In genomic region chr15:84108899-84109298, GRCm38 (mm10) we compare ENCODE assay signal across 10 mouse cellular contexts. TPM values are rescaled to one million over a fixed set of nuclear protein-coding genes. Genes with fewer than 3 reads are reported as not detected.
A peak's percentile ranks its signal among the peaks of the same experiment; 100 is the strongest.
DNase-seq lines count a peak whose midpoint lies in the region; ATAC-seq and TF ChIP-seq lines count a peak whose summit lies in the region.
"Had no signal": no experiment of that assay in that cellular context is flagged by ENCODE, and none has a peak within 500 bp of the region (broad histone marks: within the 10 kb centered on the region; RNA-seq: fewer than 3 reads in every experiment).

No protein-coding gene starts in this region.

- no peak overlapping the region for H3K4me2 ChIP-seq in hindbrain, embryonic 16.5 days (ENCODE audit: low read length)
- H3K4me2 ChIP-seq: limb, embryonic 13.5 days had no signal

- no peaks in the 10 kb centered on the region for H3K9me3 ChIP-seq in hindbrain, embryonic 10.5 days
- no peaks in the 10 kb centered on the region for H3K9me3 ChIP-seq in hindbrain, embryonic 16.5 days (ENCODE audit: control insufficient read depth, low read length)
- H3K9me3 ChIP-seq in embryonic facial prominence, embryonic 10.5 days = no peaks in the 10 kb centered on the region
- H3K9me3 ChIP-seq: limb, embryonic 13.5 days had no signal

- H3K9ac ChIP-seq in hindbrain, embryonic 16.5 days (ENCODE audit: low read depth, low read length) = no peak overlapping the region
- H3K9ac ChIP-seq: limb, embryonic 13.5 days had no signal

- H3K27me3 ChIP-seq in hindbrain, embryonic 10.5 days (ENCODE audit: insufficient read depth, poor library complexity, severe bottlenecking) = peaks cover 47% of the 10 kb centered on the region
- H3K27me3 ChIP-seq in hindbrain, embryonic 16.5 days (replicated peaks; ENCODE audit: control insufficient read depth, insufficient read depth, low read length) = peaks cover 5% of the 10 kb centered on the region; the same call in 1 of the 2 replicates
- H3K27me3 ChIP-seq in thymus, adult 2 months (ENCODE audit: control insufficient read depth, insufficient read depth, low read length) = no peaks in the 10 kb centered on the region; the same call in 1 of the 2 replicates
- H3K27me3 ChIP-seq in embryonic facial prominence, embryonic 10.5 days (replicated peaks; ENCODE audit: low read depth, poor library complexity, severe bottlenecking) = peaks cover 45% of the 10 kb centered on the region
- no peaks in the 10 kb centered on the region for H3K27me3 ChIP-seq in splenic B cell, adult 2 months (ENCODE audit: control insufficient read depth, insufficient read depth, low read length, poor library complexity, severe bottlenecking)

- H3K4me1 ChIP-seq in hindbrain, embryonic 10.5 days (replicated peaks) = peaks cover 24% of the 10 kb centered on the region
- H3K4me1 ChIP-seq in hindbrain, embryonic 16.5 days (ENCODE audit: control insufficient read depth, insufficient read depth, low read depth, low read length) = peaks cover 18% of the 10 kb centered on the region
- peaks cover 9% of the 10 kb centered on the region; the same call in 1 of the 2 replicates for H3K4me1 ChIP-seq in thymus, adult 2 months (replicated peaks; ENCODE audit: control insufficient read depth, insufficient read depth, low read length)
- peaks cover 11% of the 10 kb centered on the region for H3K4me1 ChIP-seq in embryonic facial prominence, embryonic 10.5 days

- intact Hi-C loops in left cerebral cortex, postnatal 36 days (cut with DNase I) = loop anchor here (5.0 kb wide), 1 partner anchor 58 kb away; the partner anchor contains the start of gene Pnpla3

- H3K27ac ChIP-seq in hindbrain, embryonic 10.5 days = no peak overlapping the region
- no peak overlapping the region for H3K27ac ChIP-seq in hindbrain, embryonic 16.5 days (ENCODE audit: low read depth, low read length)
- no peak overlapping the region for H3K27ac ChIP-seq in thymus, adult 2 months (ENCODE audit: control insufficient read depth, insufficient read depth, low read length)
- no peak overlapping the region for H3K27ac ChIP-seq in embryonic facial prominence, embryonic 10.5 days (replicated peaks)
- H3K27ac ChIP-seq: limb, embryonic 13.5 days had no signal

- TF ChIP-seq POLR2A in thymus, adult 2 months (IDR thresholded peaks at IDR 0.05; ENCODE audit: control insufficient read depth, extremely low read depth, insufficient read depth, low read length, poor library complexity) = no peak

- TF ChIP-seq CTCF in thymus, adult 2 months (IDR thresholded peaks at IDR 0.05; ENCODE audit: borderline replicate concordance, control insufficient read depth, extremely low read depth, insufficient read depth, low read length, poor library complexity) = no peak

- no peak overlapping the region for H3K4me3 ChIP-seq in hindbrain, embryonic 10.5 days
- H3K4me3 ChIP-seq in hindbrain, embryonic 16.5 days (ENCODE audit: low read length) = no peak overlapping the region
- H3K4me3 ChIP-seq in thymus, adult 2 months (ENCODE audit: control insufficient read depth, insufficient read depth, low read length) = no peak overlapping the region
- no peak overlapping the region for H3K4me3 ChIP-seq in embryonic facial prominence, embryonic 10.5 days
- H3K4me3 ChIP-seq: limb, embryonic 13.5 days had no signal

- no peak for ATAC-seq in hindbrain, embryonic 16.5 days

- H3K36me3 ChIP-seq in hindbrain, embryonic 10.5 days = no peaks in the 10 kb centered on the region
- no peaks in the 10 kb centered on the region for H3K36me3 ChIP-seq in hindbrain, embryonic 16.5 days (ENCODE audit: control insufficient read depth, insufficient read depth, low read length)
- no peaks in the 10 kb centered on the region for H3K36me3 ChIP-seq in thymus, adult 2 months (ENCODE audit: control insufficient read depth, insufficient read depth, low read length)
- H3K36me3 ChIP-seq in embryonic facial prominence, embryonic 10.5 days (replicated peaks) = no peaks in the 10 kb centered on the region
- no peaks in the 10 kb centered on the region for H3K36me3 ChIP-seq in splenic B cell, adult 2 months (ENCODE audit: control insufficient read depth, insufficient read depth, low read length, poor library complexity, severe bottlenecking)
- H3K36me3 ChIP-seq: limb, embryonic 13.5 days had no signal

- 6% methylated on average over 13 of the region's 13 CpGs for WGBS in hindbrain, embryonic 10.5 days
- WGBS in hindbrain, embryonic 16.5 days = 7% methylated on average over 13 of the region's 13 CpGs
- 6% methylated on average over 13 of the region's 13 CpGs for WGBS in thymus, adult 2 months
- WGBS in embryonic facial prominence, embryonic 10.5 days = 7% methylated on average over 13 of the region's 13 CpGs

- DNase-seq in hindbrain, embryonic 10.5 days (ENCODE audit: low spot score) = peak; percentile 41
- DNase-seq in thymus, postnatal 0 days (ENCODE audit: low spot score) = peak; percentile 26
- DNase-seq in thymus, adult 2 months = no peak
- DNase-seq in embryonic facial prominence, embryonic 10.5 days (ENCODE audit: low spot score) = peak; percentile 74
- DNase-seq in splenic B cell, adult 2 months (ENCODE audit: low read depth, low spot score) = peak; percentile 13
- DNase-seq in left cerebral cortex, postnatal 36 days (ENCODE audit: low spot score in 2 of 2) = no peak
- no peak for DNase-seq in cerebellum, postnatal 36 days

RNA-seq across cellular contexts. Expression of gene Sult4a1, which starts 3.3 kb away (rescaled TPM):
- 12.0 and 14.8 TPM in 2 replicates for polyA plus RNA-seq in hindbrain, embryonic 10.5 days (2016; fragmentation: Nextera tagmentation; extraction: Ambion mirVana)
- 138 and 143 TPM in 2 replicates for polyA plus RNA-seq in hindbrain, embryonic 16.5 days (2015; fragmentation: Nextera tagmentation; extraction: Ambion mirVana)
- polyA plus RNA-seq in thymus, postnatal 0 days (2015; fragmentation: Nextera tagmentation; extraction: Ambion mirVana) = 0.22 and 0.30 TPM in 2 replicates
- polyA plus RNA-seq in thymus, adult 2 months (2012; rRNA removed) = 0.11 and 0.22 TPM in 2 replicates
- polyA plus RNA-seq in embryonic facial prominence, embryonic 10.5 days (2016; fragmentation: Nextera tagmentation; extraction: Ambion mirVana) = 6.9 and 8.7 TPM in 2 replicates
- 100 to 1,000 TPM; 409 to 510 TPM for total RNA-seq in left cerebral cortex, postnatal 36 days (2021)
- total RNA-seq: hematopoietic stem cell, adult 5-6 weeks had no signal

RNA-seq across cellular contexts. Expression of gene Pnpla5, which starts 14.1 kb away (rescaled TPM):
- not detected in 2 replicates for polyA plus RNA-seq in hindbrain, embryonic 10.5 days (2016; fragmentation: Nextera tagmentation; extraction: Ambion mirVana)
- not detected in 2 replicates for polyA plus RNA-seq in hindbrain, embryonic 16.5 days (2015; fragmentation: Nextera tagmentation; extraction: Ambion mirVana)
- polyA plus RNA-seq in thymus, postnatal 0 days (2015; fragmentation: Nextera tagmentation; extraction: Ambion mirVana) = 0.07 and 0.09 TPM in 2 replicates
- 0.08 and 0.13 TPM in 2 replicates for polyA plus RNA-seq in thymus, adult 2 months (2012; rRNA removed)
- not detected in 2 replicates for polyA plus RNA-seq in embryonic facial prominence, embryonic 10.5 days (2016; fragmentation: Nextera tagmentation; extraction: Ambion mirVana)
- not detected for total RNA-seq in left cerebral cortex, postnatal 36 days (2021)
- total RNA-seq: hematopoietic stem cell, adult 5-6 weeks had no signal
- polyA plus RNA-seq: limb, embryonic 13.5 days had no signal

RNA-seq across cellular contexts. Expression of gene Efcab6, which starts 43.7 kb away (rescaled TPM):
- 0.22 and 0.32 TPM in 2 replicates for polyA plus RNA-seq in hindbrain, embryonic 10.5 days (2016; fragmentation: Nextera tagmentation; extraction: Ambion mirVana)
- polyA plus RNA-seq in hindbrain, embryonic 16.5 days (2015; fragmentation: Nextera tagmentation; extraction: Ambion mirVana) = 0.65 and 0.72 TPM in 2 replicates
- 0.34 and 0.49 TPM in 2 replicates for polyA plus RNA-seq in thymus, postnatal 0 days (2015; fragmentation: Nextera tagmentation; extraction: Ambion mirVana)
- polyA plus RNA-seq in thymus, adult 2 months (2012; rRNA removed) = 0.09 and 0.13 TPM in 2 replicates
- 0.52 and 0.71 TPM in 2 replicates for polyA plus RNA-seq in embryonic facial prominence, embryonic 10.5 days (2016; fragmentation: Nextera tagmentation; extraction: Ambion mirVana)
- total RNA-seq in left cerebral cortex, postnatal 36 days (2021) = 10 to 100 TPM; 13.0 to 13.7 TPM
- total RNA-seq: hematopoietic stem cell, adult 5-6 weeks had no signal

RNA-seq across cellular contexts. Expression of gene Pnpla3, which starts 58.7 kb away (rescaled TPM):
- polyA plus RNA-seq in hindbrain, embryonic 10.5 days (2016; fragmentation: Nextera tagmentation; extraction: Ambion mirVana) = 0.88 and 1.1 TPM in 2 replicates
- 6.0 and 6.4 TPM in 2 replicates for polyA plus RNA-seq in hindbrain, embryonic 16.5 days (2015; fragmentation: Nextera tagmentation; extraction: Ambion mirVana)
- 1.3 and 2.1 TPM in 2 replicates for polyA plus RNA-seq in thymus, postnatal 0 days (2015; fragmentation: Nextera tagmentation; extraction: Ambion mirVana)
- polyA plus RNA-seq in thymus, adult 2 months (2012; rRNA removed) = 35.3 and 39.4 TPM in 2 replicates
- 0.89 and 1.5 TPM in 2 replicates for polyA plus RNA-seq in embryonic facial prominence, embryonic 10.5 days (2016; fragmentation: Nextera tagmentation; extraction: Ambion mirVana)
- 10 to 100 TPM; 10.7 to 11.3 TPM for total RNA-seq in left cerebral cortex, postnatal 36 days (2021)
- total RNA-seq: hematopoietic stem cell, adult 5-6 weeks had no signal

Comparison
In these comparisons a context has a peak if more than half of its experiments do, and no peak if none do; other contexts are left out.
1. DNase-seq: peak in hindbrain, embryonic 10.5 days (single experiment), thymus, postnatal 0 days (single experiment), embryonic facial prominence, embryonic 10.5 days (single experiment) and splenic B cell, adult 2 months (single experiment); none in thymus, adult 2 months (single experiment), left cerebral cortex, postnatal 36 days (0 of 2) and cerebellum, postnatal 36 days (0 of 2).